In the genomic region with DNA sequence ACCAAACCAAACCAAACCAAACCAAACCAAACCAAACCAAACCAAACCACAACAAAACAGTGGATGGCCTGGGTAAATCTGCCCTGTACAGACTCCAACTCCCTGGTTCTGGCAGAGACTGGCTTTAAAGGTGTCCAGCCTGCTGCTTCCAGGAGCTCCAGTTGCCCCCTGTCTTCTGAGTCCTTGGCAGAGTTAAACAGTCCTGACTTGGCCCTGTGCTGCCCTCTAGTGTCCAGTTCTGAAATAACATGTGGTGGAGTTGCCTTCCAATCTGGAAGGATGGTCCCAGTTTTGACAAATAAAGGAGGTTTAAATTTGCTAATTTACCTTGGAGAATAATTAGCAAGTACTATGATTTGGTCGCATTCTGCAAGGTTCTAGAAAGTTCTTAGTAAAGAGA, we compare ENCODE assay signal across 8 mouse cellular contexts.
DNase-seq lines count a peak whose midpoint lies in the region; ATAC-seq lines count a peak whose summit lies in the region.

No protein-coding gene starts in this region.

- H3K27ac ChIP-seq in intestine, embryonic 15.5 days, result peak overlapping the region; percentile 66
- no peak overlapping the region for H3K27ac ChIP-seq in midbrain, embryonic 16.5 days (ENCODE audit: low read length)

- no peak overlapping the region for H3K4me2 ChIP-seq in intestine, embryonic 15.5 days (replicated peaks)
- H3K4me2 ChIP-seq in midbrain, embryonic 16.5 days (ENCODE audit: low read length), result no peak overlapping the region

- H3K9ac ChIP-seq in intestine, embryonic 15.5 days, result no peak overlapping the region
- H3K9ac ChIP-seq in midbrain, embryonic 16.5 days (ENCODE audit: low read depth, low read length), result no peak overlapping the region

- 0% methylated on average over 1 of the region's 1 CpGs for WGBS in intestine, embryonic 15.5 days
- 0% methylated on average over 1 of the region's 1 CpGs for WGBS in midbrain, embryonic 16.5 days

- peaks cover 20% of the 10 kb centered on the region for H3K4me1 ChIP-seq in intestine, embryonic 15.5 days (replicated peaks)
- H3K4me1 ChIP-seq in midbrain, embryonic 16.5 days (ENCODE audit: control insufficient read depth, insufficient read depth, low read length), result no peaks in the 10 kb centered on the region

- no peaks in the 10 kb centered on the region for H3K36me3 ChIP-seq in intestine, embryonic 15.5 days
- no peaks in the 10 kb centered on the region for H3K36me3 ChIP-seq in midbrain, embryonic 16.5 days (ENCODE audit: control insufficient read depth, insufficient read depth, low read length)

- peak; percentile 66 for DNase-seq in cerebellum, adult 11 months
- peak; percentile 89 for DNase-seq in gastrocnemius, postnatal 10 days
- DNase-seq in left cerebral cortex, postnatal 14 days (ENCODE audit: low spot score in 2 of 2), result peak; percentile 90 to 92
- peak; percentile 55 to 82 for DNase-seq in spleen, postnatal 10 days (ENCODE audit: low spot score in 2 of 2)

- H3K4me3 ChIP-seq in intestine, embryonic 15.5 days (replicated peaks), result no peak overlapping the region
- H3K4me3 ChIP-seq in midbrain, embryonic 16.5 days (ENCODE audit: low read depth, low read length), result no peak overlapping the region

- no peaks in the 10 kb centered on the region for H3K9me3 ChIP-seq in intestine, embryonic 15.5 days
- H3K9me3 ChIP-seq in midbrain, embryonic 16.5 days (replicated peaks; ENCODE audit: control insufficient read depth, low read length, poor library complexity, severe bottlenecking), result no peaks in the 10 kb centered on the region

- no peaks in the 10 kb centered on the region for H3K27me3 ChIP-seq in intestine, embryonic 15.5 days (replicated peaks)
- no peaks in the 10 kb centered on the region for H3K27me3 ChIP-seq in midbrain, embryonic 16.5 days (ENCODE audit: control insufficient read depth, insufficient read depth, low read depth, low read length)

- intact Hi-C loops in left cerebral cortex, postnatal 14 days (cut with DNase I), result loop anchor here (1.0 kb wide), 2 partner anchors 64 to 198 kb away; no protein-coding TSS in a partner anchor

- ATAC-seq in cerebellum, adult (ENCODE audit: insufficient number of reproducible peaks, low FRiP score, low TSS enrichment), result no peak
- ATAC-seq in common myeloid progenitor, adult 5-6 weeks (replicated peaks; ENCODE audit: low read depth, poor library complexity, severe bottlenecking), result peak; percentile 45
- ATAC-seq in intestine, embryonic 15.5 days, result peak; percentile 41
- peak; percentile 44 for ATAC-seq in midbrain, embryonic 16.5 days
